Mouse (Mus musculus): Measurements from ENCODE around the gene Chpf. TPM values are rescaled to one million over a fixed set of nuclear protein-coding genes. Genes with fewer than 3 reads are reported as not detected.

Gene Chpf
- total RNA-seq, 2 experiments from 2014 or later, result 22.2 to 32.0 TPM

GRCm38 (mm10) chr1:75458789-75459684 is 20.1 kb downstream of the Chpf start:
- DNase-seq, result no peak

GRCm38 (mm10) chr1:75458025-75458788 is 20.9 kb downstream of the Chpf start:
- DNase-seq, result no peak

GRCm38 (mm10) chr1:75457710-75458024 is 21.4 kb downstream of the Chpf start:
- DNase-seq, result no peak

- no peak for DNase-seq
Measured at GRCm38 (mm10) chr1:75456746-75457564, 22.2 kb downstream of the Chpf start.

GRCm38 (mm10) chr1:75455948-75456347 is 23.2 kb downstream of the Chpf start:
- no peak for DNase-seq

GRCm38 (mm10) chr1:75455433-75455832 is 23.7 kb downstream of the Chpf start:
- no peak for DNase-seq

- no peak for DNase-seq
Measured at GRCm38 (mm10) chr1:75451900-75452299, 27.2 kb downstream of the Chpf start.

- DNase-seq, result no peak
Measured at GRCm38 (mm10) chr1:75450314-75451005, 28.6 kb downstream of the Chpf start, which contains the start of gene Asic4. TSS of gene Asic4 (plus strand) at chr1:75450436.

GRCm38 (mm10) chr1:75449377-75450135 is 29.6 kb downstream of the Chpf start:
- no peak for DNase-seq

- no peak for DNase-seq
Measured at GRCm38 (mm10) chr1:75448937-75449336, 30.2 kb downstream of the Chpf start.

- DNase-seq, result no peak
Measured at GRCm38 (mm10) chr1:75448052-75448431, 31.1 kb downstream of the Chpf start.

GRCm38 (mm10) chr1:75447265-75448051 is 31.6 kb downstream of the Chpf start:
- no peak for DNase-seq

GRCm38 (mm10) chr1:75446656-75447055 is 32.5 kb downstream of the Chpf start:
- no peak for DNase-seq

GRCm38 (mm10) chr1:75445751-75446611 is 33.1 kb downstream of the Chpf start:
- peak; percentile 86 for DNase-seq

GRCm38 (mm10) chr1:75445141-75445701 is 33.9 kb downstream of the Chpf start:
- DNase-seq, result no peak

GRCm38 (mm10) chr1:75444208-75444607 is 34.9 kb downstream of the Chpf start:
- no peak for DNase-seq

GRCm38 (mm10) chr1:75443247-75444024 is 35.7 kb downstream of the Chpf start:
- no peak for DNase-seq

- DNase-seq, result no peak
Measured at GRCm38 (mm10) chr1:75442811-75443210, 36.3 kb downstream of the Chpf start.
